Mouse (Mus musculus) stomach, postnatal 0 days (tissue): ENCODE data around the gene Nfkbil1.

Source experiments
- CTCF ChIP-seq: IDR thresholded peaks from 2 replicates; pipeline ENCODE4 v1.5.1; 2016; ENCODE audit warnings: antibody characterized with exemption, low read depth, mild to moderate bottlenecking, moderate library complexity
- EP300 ChIP-seq: optimal IDR thresholded peaks from 2 replicates; pipeline ENCODE3; 2016; ENCODE audit warnings: antibody characterized with exemption

DNA sequence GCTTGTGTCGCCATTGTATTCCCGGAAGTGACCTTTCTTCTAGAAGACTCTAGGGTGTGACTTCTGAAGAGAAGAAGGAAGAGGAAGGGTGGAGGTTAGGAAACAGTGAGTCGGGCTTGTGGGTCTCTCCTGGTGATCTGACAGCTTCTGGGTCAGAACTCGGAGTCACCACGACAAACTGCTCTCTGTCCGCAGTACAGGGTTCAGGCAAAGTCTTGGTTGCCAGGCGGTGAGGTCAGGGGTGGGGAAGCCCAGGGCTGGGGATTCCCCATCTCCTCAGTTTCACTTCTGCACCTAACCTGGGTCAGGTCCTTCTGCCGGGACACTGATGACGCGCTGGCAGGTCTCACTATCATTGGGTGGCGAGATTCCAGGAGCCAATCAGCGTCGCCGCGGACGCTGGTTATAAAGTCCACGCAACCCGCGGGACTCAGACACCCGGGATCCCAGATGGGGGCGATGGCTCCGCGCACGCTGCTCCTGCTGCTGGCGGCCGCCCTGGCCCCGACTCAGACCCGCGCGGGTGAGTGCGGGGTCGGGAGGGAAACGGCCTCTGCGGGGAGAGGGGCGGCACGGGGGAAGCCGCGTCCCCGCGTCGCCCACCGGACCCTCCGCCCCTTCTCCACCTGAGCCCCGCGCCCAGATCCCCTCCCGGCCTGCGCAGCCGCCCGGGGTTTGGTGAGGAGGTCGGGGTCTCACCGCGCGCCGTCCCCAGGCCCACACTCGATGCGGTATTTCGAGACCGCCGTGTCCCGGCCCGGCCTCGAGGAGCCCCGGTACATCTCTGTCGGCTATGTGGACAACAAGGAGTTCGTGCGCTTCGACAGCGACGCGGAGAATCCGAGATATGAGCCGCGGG, 27.3 kb upstream of the Nfkbil1 start, which contains the start of gene H2-D1:
- TF ChIP-seq CTCF (no peak), EP300 (no peak)
